Mouse (Mus musculus) monocyte, adult 5-6 weeks (primary cell): ENCODE measurements around the gene Rtkn2. TPM values are rescaled to one million over a fixed set of nuclear protein-coding genes. Genes with fewer than 3 reads are reported as not detected.

Experiments used
- ATAC-seq: fragments of 153-309, 156-312 bp; replicated peaks from 2 replicates; pipeline ENCODE4 v1.8.0; 2017; ENCODE audit warnings: mild to moderate bottlenecking; ENCODE audit not compliant: low TSS enrichment, insufficient number of reproducible peaks, severe bottlenecking, poor library complexity, low FRiP score
- total RNA-seq: library from RNA; stranded (forward); fragments of 200-1000, 200-491, 200-594 nt; gene quantifications from 3 replicates; pipeline ENCODE4 v1.2.3, GENCODE M21; 2017

The Rtkn2 gene
- total RNA-seq, 1 experiment from 2014 or later, result 0.76 TPM

DNA sequence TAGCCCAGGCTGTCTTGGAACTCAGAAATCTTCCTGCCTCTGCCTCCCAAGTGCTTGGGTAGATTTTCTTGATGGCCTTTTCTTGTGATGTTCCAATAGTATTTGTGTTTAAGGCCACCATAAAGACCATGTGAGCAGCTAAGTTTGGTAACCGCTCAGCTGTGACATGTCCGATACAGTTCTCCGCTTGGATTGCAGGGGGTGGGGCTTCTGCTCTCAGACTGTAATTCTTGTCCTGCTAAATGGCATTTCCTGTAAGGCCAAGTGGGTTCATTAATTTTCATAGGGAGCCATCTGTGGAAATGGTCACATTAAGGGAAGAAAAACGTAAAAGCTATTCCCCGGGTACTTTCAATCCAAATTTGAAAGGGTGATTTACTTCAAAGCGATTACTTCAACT is 50.7 kb downstream of the Rtkn2 start:
- ATAC-seq, result no peak

DNA sequence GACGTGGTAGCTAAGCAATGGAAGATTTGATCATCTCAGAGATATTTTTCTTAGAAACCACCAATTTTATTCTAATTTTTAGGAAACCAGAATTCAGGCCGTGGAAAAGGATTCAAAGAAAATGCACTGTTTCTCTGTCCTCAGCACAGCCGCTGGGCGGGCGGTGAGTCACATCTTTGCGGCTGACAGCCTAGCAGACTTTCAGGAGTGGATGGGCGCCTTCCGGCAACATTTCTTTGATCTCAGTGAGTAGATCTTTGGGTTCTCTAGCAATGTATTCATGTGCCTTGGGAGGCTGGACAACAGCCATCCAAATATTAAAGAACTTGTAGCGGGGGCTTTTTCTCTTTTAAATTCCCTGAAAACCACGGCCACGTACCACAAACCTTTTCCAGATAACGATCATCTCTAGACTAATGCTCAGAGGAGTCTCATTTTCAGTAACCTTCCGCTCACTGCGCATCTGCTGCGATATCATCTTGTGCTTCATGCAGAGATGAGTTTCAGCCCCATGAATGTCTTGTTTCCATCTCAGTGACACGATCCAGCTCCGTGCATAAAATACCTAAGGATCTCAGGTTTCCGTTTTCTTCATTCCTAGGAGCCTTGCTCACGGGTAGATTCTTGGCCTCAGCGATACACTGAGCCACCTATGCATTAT is 56.5 kb downstream of the Rtkn2 start:
- no peak for ATAC-seq

DNA sequence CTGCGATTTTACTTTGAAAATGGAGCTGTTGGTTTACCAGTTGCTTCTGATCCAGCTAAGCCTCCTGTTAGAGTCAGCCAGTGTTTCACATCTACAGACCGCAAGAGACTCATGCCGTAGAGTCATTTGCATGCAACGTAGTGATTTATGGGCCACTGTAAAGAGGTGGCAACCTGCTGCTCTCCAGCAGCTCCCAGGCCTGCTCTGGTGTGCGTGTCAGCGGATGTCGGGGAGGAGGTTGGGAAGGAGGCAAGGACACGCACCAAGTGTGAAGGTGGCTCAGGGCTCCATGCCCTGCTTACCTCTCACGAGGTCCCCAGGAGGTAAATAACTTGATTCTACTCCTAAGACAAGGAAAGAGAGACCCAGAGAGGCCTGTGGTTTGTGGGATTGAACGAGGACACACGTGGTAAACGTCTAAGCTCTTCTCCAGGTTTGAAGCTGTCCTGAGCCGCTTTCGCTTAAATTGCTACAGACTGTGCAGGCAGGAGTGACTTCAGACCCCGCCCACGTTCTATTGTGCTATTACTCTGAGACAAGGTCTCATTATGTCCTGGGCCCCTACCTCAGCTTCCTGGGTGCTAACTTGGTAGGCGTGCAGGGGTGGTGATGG is 57.1 kb downstream of the Rtkn2 start:
- no peak for ATAC-seq

DNA sequence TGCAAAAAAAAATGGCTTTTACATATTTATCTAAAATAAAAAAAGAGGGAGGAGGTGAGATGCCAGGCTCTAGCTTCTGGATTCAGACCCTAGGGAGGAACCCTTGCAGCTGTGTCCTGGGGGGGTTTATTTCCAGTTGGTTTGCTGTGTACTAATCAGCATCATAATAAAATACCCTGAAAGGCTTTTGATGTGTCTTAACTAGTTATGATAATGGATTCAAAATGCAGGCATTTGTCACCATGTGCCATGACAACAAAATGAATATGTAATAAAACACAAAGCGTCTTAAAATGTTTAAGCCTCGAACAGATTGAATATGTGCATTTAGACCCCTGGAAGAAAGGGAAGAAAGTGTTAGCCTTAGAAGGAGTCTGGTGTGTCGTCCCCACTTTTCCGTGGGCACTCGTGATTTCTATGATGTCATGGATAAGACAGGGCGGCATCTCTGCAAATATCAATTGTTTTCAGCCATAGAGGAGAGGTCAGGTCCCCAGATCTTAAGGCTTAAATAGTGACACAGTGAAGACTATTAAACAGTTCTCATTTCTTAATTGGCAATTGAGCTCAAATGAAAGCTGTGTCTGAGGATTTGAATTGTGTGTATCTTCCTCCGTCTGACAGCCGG is 59.7 kb downstream of the Rtkn2 start:
- ATAC-seq, result no peak

DNA sequence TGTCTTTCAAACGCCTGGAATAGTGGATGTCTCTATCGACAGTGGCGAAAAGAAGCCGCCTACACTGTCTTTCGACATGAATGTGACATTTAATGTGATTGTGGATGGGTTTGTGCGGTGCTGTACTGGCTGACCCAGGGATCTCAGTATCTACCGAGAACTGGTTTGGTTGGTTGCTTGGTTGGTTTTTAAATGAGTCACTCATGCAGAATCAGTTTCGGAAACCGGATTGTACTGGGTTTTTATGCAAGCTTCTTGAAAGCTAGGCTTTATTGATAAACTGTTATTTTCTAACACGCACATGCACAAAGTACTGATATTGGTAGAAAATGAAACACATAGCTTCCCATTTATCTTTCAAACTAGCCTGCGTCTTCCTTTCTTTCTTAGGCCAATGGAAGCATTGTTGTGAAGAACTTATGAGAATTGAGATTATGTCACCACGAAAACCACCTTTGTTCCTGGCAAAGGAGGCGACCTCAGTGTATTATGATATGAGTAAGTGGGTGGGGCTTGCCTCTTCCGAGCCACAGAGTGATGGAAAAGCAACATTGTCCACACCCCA is 60.4 kb downstream of the Rtkn2 start:
- no peak for ATAC-seq

DNA sequence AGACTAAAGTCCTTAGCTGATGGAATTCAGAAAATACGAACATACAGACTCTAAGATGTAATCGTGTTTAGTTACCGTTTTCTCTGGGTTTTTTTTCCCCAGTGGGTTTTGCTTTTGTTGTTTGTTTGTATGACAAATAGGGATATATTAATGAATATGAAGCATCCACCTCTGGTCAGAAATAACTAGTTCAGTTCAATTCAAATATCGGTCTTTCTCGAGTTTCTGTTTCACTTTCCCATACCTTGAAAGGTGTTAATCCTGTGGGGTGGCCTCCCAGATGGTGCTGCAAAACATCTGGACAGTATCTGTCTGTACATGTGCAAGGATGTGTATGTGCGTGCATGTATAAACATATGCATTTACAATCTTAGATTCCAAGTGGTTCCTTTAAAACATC is 61.0 kb downstream of the Rtkn2 start:
- ATAC-seq, result no peak

DNA sequence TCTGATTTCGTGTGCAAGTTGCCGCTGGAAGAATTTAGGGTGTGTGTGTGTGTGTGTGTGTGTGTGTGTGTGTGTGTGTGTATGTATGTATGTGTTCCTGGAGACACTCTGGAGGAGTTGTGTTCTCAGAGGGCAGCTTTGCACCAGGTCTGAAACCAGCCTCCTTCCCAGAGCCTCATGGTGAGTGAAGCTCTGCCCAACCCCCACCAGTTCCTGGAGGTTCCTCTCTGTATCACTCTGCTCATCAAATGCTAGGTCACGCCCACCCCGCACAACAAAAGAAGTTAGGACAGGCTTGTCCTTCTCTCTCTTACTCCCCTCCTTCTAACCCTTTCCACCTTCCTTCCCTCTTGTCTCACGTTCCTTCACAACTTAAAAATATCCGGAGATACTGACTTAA is 64.6 kb downstream of the Rtkn2 start:
- ATAC-seq, result no peak

DNA sequence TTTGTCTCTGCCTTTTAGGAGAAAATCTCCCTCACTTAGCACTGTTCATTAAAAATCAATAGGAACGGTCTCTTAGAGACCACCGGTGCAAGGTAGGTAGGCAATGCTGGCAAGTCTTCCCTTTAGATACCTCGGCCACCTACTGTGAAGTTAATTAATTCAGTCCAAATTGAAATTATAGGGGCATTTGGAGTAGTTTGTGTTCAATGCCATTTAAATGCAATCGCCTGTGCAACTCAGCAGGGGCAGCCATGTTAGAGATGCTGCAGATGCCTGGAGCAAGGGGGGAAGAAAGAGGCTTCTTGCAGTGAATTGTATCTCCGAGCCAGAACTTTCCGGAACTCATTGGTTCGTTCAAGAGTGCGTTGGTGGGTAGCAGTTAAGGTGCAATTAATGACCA is 65.5 kb downstream of the Rtkn2 start:
- no peak for ATAC-seq

DNA sequence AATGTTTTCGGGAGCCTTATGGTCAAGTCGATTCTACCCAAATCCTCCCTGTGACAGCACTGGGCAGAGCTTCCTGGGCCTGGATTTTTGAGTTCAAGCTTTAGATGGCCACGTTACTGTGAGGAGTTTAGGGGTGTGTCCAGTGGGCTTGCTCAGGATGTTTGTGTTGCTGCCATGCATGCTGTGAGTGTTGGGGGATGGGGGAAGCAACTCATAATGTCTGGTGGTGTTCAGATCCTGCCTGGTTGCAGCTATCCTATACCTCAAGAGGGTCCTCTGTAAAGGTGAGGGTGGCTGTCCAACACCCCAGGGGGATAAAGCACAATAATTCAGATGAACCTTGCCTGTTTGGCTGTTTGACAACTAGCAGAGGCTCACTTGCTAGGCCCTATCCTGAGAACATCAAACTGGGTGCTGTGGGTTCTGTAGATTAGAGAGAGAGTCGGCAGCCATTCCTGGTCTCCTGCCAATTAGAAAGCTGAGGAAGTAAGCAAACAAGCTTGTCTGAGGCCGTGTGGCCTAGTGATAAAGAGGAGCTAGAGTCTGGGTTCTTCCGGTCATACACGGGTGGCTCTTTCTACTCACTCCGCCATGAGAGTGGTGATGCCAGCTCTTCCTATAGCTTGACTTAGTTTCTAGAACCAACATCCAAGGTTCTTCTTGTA is 69.4 kb downstream of the Rtkn2 start:
- no peak for ATAC-seq

DNA sequence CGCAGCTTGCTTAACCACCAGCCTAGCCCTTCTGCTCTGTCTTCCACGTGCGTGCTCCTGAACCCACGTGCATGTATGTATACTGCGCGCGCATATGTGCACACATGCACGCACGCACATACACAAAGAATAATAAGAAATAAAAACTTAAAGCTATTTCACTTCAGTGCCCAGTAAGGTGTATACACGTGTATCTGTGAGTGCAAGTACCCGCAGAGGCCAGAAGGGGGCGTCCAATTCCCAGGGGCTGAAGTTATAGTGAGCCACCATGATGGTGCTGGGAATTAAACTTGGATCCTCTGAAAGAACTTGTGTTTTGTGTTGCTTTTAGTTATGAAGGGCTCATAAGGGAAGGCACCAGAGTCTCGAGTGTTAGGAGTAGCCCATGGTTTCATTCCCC is 71.5 kb downstream of the Rtkn2 start:
- ATAC-seq, result no peak

DNA sequence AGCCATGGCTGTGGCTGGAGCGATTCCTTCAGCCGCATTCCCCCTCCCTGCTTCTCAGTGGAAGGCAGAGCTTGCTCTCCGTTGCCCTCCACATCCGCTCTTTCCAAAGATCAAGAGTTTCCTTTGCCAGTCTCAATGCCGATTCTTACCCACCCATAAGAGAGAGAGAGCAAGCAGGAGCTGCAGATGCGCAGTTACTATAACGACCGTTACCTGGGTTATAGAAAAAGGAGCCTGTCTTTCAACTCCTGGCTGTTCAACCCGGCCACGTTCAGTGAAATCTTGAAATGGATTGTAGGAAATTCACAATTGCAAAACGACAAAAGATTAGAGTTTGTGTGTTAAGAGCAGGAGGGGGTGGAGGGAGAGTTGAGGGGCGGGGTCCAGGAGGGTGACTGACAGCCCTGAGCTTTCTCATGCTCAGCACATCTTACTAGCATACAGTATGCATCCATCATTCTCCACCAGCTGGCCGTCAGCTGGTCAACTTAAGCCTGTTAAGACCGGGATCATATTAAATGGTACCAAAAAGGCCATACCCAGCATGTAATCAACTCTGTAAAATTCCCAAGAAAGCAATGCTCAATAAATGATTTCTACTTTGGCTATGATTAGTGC is 72.1 kb downstream of the Rtkn2 start:
- ATAC-seq, result no peak

DNA sequence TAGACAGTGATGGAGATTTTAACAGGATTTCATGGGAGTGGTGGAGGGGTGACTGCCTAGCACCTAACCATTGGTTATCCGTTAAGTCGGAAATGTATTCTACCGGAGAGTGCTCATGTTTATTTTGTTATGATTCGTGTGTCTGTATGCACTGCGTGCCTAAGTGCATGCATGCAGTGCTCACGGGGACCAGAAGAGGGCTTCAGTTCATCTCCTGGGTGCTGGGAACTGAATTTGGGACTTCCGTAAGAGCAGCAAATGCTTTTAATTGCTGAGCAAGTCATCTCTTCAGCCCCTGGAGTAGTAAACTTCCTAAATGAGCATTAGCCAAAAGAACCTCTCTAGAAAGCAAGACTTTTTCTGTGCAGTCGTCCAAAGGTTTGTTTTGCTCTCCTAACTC is 72.9 kb downstream of the Rtkn2 start:
- ATAC-seq, result no peak

DNA sequence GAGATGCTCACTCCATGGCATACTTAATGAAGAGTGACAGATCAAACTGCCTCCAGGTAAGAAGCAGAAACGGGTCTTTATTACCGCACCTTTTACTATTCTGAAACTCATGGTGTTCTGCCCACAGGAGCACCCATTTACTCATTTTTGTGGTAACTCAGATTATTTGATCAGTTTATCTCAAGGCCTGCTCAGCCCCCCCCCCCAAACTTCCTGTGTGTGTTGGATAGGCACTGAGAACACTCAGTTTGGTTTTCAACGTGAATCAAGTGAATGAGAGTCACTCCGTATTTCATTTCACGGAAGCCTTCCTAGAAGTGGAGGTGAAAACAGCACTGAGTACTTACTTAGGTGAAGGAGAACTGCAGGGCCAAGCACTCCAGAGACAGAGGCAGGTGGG is 74.8 kb downstream of the Rtkn2 start:
- ATAC-seq, result no peak

DNA sequence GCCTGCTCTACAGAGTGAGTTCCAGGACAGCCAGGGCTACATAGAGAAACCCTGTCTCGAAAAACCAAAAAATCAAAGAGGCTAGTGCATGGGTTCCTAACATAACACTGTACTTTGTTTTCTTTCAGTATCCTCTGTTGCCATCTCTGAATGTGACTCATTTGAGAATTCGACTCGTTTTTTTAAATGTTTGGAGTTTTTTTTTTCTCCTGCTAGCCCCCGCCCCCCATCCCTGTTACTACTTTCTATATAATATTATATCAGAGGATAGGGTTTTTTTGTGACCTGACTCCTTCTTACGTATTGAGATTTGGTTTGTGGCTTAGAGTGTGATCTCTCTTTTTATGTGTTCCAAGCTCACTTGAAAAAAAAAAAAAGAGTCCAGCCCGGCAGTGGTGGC is 75.3 kb downstream of the Rtkn2 start:
- ATAC-seq, result no peak

DNA sequence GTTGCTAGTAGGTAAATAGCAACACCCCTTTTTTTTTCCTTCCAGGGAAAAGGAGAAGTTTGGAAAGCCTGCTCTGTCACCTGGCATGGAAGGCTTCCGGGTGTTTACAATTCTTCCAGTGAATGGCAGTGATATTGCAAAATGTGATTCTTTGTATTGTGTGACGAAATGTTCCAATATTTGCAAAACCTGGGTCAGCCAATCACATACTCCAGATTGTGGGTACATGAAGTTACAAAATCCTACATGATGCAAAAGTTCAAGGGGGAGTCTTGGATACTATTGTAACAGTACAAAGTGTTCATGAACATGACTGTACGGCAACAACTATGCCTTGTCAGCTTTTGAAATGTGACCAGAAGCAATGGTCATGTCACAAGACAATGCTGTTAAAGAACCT is 78.5 kb downstream of the Rtkn2 start:
- no peak; the same call in 1 of the 2 replicates for ATAC-seq

DNA sequence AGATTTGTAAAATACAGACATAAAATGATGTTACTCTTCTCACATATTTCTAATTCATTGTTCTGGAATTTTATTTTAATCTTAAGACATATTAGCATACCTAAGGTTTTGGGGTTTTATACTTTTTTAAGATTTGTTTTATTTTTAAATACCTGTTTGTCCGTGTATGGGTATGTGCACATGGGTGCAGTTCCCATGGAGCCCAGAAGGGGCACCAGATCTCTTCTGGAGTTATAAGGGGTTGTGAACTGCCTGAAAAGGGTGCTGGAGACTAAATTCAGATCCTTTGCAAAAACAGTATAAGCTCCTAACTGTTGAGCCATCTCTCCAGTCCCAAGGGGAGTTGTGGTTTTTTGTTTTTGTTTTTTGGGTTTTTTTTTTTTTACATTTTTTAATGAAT is 79.0 kb downstream of the Rtkn2 start:
- no peak for ATAC-seq

DNA sequence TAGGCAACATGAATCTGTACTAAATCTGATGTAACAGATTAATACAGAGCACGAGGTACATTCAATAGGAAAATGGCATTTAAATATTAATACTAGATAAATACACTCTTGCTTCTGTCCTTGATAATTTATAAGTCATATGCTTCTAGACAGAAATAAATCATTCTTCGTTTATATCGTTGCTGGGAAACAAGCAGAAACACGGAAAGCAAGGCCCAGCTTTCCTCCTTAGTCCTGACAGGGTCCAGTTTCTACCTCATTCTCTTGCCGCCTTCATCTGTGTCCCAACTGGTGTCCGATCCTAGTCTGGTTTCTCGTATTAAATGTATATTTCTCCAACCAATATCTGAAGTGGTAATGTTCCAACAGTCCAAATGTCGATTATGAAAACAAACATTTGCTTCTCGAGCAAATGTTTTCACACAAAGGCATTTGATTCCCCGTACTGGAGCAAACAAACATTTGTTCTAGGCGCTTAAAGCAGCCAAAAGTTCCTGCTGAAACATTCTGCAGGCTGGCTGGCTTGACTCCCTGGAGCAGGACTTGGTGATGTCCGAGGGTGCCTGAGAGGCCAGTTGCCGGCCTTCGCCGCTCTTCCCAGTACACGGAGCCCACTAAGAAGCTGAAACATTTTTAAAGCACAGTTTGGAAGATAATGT is 81.3 kb downstream of the Rtkn2 start:
- no peak for ATAC-seq

DNA sequence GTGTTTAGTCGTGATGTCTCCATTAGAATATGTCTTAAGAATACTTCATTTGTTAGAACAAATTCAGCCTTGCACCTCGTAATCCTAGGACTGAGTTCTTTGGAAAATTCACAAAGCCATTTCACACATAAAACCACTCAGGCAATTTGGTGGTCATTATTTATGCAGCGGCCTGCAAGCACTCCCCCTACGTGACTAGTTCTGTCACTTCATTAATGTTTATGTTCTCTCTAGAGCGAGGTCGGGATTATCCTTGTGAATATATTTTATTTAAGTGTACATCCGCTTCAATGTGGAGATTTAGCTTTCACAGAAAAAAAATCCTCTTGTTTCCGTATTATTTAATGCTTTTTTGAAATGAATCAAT is 81.9 kb downstream of the Rtkn2 start:
- no peak for ATAC-seq
